Mouse (Mus musculus): ENCODE measurements around the gene Vrtn.

The Vrtn gene

GRCm38 (mm10) chr12:84687531-84687930 is 46.7 kb downstream of the Vrtn start:
- no peak for DNase-seq (ENCODE audit: low spot score in 2 of 2)

DNA sequence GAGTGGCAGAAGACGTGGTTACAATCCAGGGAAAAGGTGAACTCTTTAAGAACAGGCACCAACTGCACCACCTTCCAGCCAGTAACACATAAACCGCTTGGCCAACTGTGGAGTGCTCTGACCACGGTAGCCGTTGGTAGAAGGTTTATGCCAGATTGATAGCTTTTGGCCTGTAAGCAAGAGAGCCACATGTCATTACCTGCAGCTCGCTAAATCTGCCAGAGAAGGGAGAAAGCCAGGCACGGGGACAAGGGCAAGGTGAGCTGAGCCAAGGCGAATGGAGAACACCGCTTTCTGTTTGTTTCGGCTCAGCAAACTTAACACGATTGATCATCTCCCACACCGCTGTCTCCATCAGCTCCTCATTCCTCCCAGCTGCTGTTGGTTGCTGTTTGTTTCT is 48.2 kb downstream of the Vrtn start:
- DNase-seq (ENCODE audit: low spot score in 2 of 2): no peak

DNA sequence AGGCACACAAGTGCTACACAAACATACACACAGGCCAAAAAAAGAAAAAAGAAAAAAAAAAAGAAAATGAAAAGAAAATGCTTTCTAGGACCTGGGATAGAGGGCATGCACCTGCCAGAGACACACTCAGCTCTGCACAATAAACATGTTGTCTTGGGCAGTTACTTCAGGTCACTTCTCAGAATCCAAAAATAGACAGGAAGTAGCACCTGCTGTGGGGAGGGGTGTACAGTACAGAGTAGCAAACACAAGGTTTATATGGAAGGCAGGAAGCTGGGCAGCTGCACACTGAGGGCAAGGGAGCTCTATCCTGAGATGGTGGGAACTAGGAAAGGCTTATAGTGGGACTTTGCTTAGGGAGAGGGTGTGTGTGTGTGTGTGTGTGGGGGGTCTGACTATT is 50.5 kb downstream of the Vrtn start:
- DNase-seq (ENCODE audit: low spot score in 2 of 2): no peak

DNA sequence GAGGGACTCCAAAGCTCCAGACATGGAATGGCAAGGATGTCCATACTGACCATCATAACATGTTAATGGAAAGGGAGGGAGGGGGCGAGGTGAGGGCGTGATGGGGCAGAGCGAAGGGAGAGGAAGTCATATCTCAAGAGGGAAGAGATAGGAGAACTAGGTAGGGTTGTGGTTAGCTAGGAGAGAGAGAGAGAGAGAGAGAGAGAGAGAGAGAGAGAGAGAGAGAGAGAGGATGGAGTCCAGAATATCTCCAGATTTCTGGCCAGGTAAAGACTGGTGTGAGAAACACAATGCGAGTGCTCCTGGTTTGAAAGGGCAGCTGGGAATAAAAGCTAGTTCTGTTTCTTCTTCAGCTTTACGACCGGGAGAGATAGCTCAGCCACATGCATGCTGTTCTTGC is 51.3 kb downstream of the Vrtn start:
- no peak for DNase-seq (ENCODE audit: low spot score in 2 of 2)

GRCm38 (mm10) chr12:84698319-84699081 is 57.7 kb downstream of the Vrtn start, which contains the start of gene Syndig1l:
Gene Syndig1l, minus strand, starts transcription at chr12:84698831.
- peak in 1 of 2 experiments; percentile 5 for DNase-seq (ENCODE audit: low spot score in 2 of 2)
